Mouse (Mus musculus) kidney, postnatal 0 days (tissue): ENCODE results near the gene Fxyd6. TPM values are rescaled to one million over a fixed set of nuclear protein-coding genes. Genes with fewer than 3 reads are reported as not detected.
A peak's percentile ranks its signal among the peaks of the same experiment; 100 is the strongest.

Experiments used
- ATAC-seq: fragments of 200-750 bp; cut with Nextera tagmentation; replicated peaks from 2 replicates; pipeline ENCODE4 v1.8.0; 2017; ENCODE audit warnings: low read depth, moderate number of reproducible peaks, moderate TSS enrichment, moderate library complexity; ENCODE audit not compliant: low FRiP score
- DNase-seq: peaks from one replicate; pipeline ENCODE4 v3.0.0-alpha.2; 2016; ENCODE audit warnings: low spot score
- H3K27ac ChIP-seq: fragments of 300-500 bp; sonication (generic); 2 replicates; pipeline ENCODE4 v1.5.1; 2014; ENCODE audit warnings: mild to moderate bottlenecking
- H3K27me3 ChIP-seq: fragments of 300-500 bp; sonication (generic); 2 replicates; pipeline ENCODE4 v1.6.1; 2014; ENCODE audit warnings: low read length, mixed read lengths; ENCODE audit not compliant: insufficient read depth
- H3K36me3 ChIP-seq: fragments of 300-500 bp; sonication (generic); 2 replicates; pipeline ENCODE4 v1.6.1; 2014; ENCODE audit warnings: low read length, mixed read lengths; ENCODE audit not compliant: insufficient read depth
- H3K4me1 ChIP-seq: fragments of 300-500 bp; sonication (generic); replicated peaks from 2 replicates; pipeline ENCODE4 v1.6.1; 2014; ENCODE audit warnings: antibody characterized with exemption, low read length, mixed read lengths; ENCODE audit not compliant: insufficient read depth
- H3K4me2 ChIP-seq: fragments of 300-500 bp; sonication (generic); 2 replicates; pipeline ENCODE4 v1.6.1; 2014; ENCODE audit warnings: mild to moderate bottlenecking, low read length, moderate library complexity, mixed read lengths
- H3K4me3 ChIP-seq: fragments of 300-500 bp; sonication (generic); replicated peaks from 2 replicates; pipeline ENCODE4 v1.5.1; 2014; ENCODE audit warnings: low read depth, low read length
- H3K9ac ChIP-seq: fragments of 300-500 bp; sonication (generic); 2 replicates; pipeline ENCODE4 v1.6.1; 2014; ENCODE audit warnings: low read depth, low read length
- H3K9me3 ChIP-seq: fragments of 300-500 bp; sonication (generic); replicated peaks from 2 replicates; pipeline ENCODE4 v1.6.1; 2016; ENCODE audit warnings: low read length, inconsistent platforms, mixed read lengths
- CTCF ChIP-seq: IDR thresholded peaks from 2 replicates; pipeline ENCODE4 v1.5.1; 2016; ENCODE audit warnings: antibody characterized with exemption, low read depth, mild to moderate bottlenecking, moderate library complexity
- WGBS: fragments of 180-500 bp; shearing (Covaris S2); extraction: QIAGEN DNeasy Blood & Tissue Kit; methylation state at CpG from one replicate; pipeline ENCODE4 v1.1.7; 2014; 5-methylcytosine and 5-hydroxymethylcytosine counted together
- polyA plus RNA-seq: library from polyadenylated mRNA; unstranded; fragments of >200 nt; fragmentation: Nextera tagmentation; extraction: Ambion mirVana; gene quantifications from 2 replicates; pipeline ENCODE4 v1.2.1, GENCODE M21; 2015

Fxyd6 gene
- polyA plus RNA-seq, 1 experiment from 2014 or later, result 141 TPM

DNA sequence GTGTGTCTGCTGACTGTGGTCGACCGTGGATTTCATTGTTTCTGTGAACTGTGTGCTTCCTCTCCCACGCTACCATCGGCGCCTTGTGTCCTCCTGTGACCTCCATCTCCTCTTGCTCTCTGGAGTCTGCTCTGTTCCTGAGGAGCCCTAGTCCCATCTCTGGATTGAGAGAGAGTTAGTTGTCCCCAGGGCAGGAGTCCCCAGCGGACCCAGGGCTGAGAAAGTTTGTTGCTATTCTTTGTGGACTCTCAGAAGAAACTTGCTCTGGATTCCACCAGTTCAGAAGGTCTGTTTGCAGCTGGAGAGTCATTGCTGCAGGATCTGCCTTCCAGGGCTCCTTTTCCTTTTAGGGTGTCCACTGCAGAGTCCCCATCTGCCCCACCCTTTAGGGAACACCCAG lies 25.2 kb downstream of the Fxyd6 start:
- no peak for ATAC-seq
- WGBS, result 81% methylated on average over 6 of the region's 6 CpGs
- no peak for TF ChIP-seq CTCF

DNA sequence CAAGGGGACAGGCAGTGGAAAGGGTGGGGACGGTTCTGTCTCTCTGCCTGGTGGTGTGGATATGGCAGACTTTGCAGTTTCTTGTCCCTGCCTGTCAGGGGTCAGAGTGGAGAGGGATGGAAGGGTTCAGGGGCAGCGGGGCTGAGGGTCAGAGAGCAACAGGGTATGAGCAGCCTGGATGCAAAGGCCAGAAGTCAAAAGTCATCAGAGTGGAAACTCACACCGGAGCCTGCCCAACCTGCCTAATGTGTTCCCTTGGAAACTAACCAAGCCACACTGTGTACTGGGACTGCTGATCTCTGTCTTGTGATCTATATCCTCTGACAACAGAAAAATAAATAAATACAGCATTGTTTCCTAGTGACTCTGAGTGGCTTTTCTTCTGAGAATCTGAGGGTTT lies 25.8 kb downstream of the Fxyd6 start:
- no peaks in the 10 kb centered on the region for H3K36me3 ChIP-seq
- no peak overlapping the region for H3K4me3 ChIP-seq
- DNase-seq, result no peak
- H3K4me2 ChIP-seq, result no peak overlapping the region
- no peak for ATAC-seq
- no peak overlapping the region for H3K9ac ChIP-seq
- no peaks in the 10 kb centered on the region for H3K9me3 ChIP-seq
- no peaks in the 10 kb centered on the region for H3K4me1 ChIP-seq
- H3K27ac ChIP-seq, result 0 out of 2 replicates have a peak overlapping the region, but pooled peaks have one; percentile 20
- 43% methylated on average over 3 of the region's 3 CpGs for WGBS
- no peak for TF ChIP-seq CTCF
- no peaks in the 10 kb centered on the region for H3K27me3 ChIP-seq

More for the DNA sequence above, 25.2 kb downstream of the Fxyd6 start:
- H3K4me2 ChIP-seq, result no peak overlapping the region
- no peaks in the 10 kb centered on the region for H3K27me3 ChIP-seq
- H3K27ac ChIP-seq, result no peak overlapping the region
- no peak overlapping the region for H3K4me3 ChIP-seq
- no peak for DNase-seq
- no peaks in the 10 kb centered on the region for H3K4me1 ChIP-seq
- H3K36me3 ChIP-seq, result no peaks in the 10 kb centered on the region
- H3K9me3 ChIP-seq, result no peaks in the 10 kb centered on the region
- no peak overlapping the region for H3K9ac ChIP-seq

DNA sequence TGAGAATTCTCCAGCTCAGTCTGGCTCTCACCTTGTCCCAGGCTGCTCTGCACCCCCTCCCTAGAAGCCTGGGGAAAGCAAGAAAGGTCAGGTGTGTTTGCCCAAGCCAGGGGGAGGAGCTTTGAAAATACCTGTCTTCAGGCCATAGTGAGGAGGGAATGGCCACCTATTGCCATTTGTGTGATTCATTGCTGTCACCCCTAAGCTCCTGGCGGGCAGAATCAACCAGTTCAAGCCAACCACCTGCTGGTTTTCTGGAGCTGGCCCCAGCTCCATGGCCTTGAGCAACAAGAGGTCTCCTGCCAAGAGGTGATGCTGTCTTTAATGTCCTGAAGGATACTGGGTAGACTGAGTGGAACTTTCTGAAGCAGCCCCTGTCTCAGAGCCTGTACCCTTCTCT lies 28.4 kb downstream of the Fxyd6 start:
- ATAC-seq, result 0 out of 2 replicates have a peak, but pooled peaks have one; percentile 2
- Histone ChIP-seq H3K27ac (peak overlapping the region; percentile 32; the same call in 1 of the 2 replicates), H3K36me3 (no peaks in the 10 kb centered on the region), H3K9ac (no peak overlapping the region), H3K9me3 (no peaks in the 10 kb centered on the region), H3K4me2 (no peak overlapping the region), H3K4me3 (no peak overlapping the region), H3K4me1 (no peaks in the 10 kb centered on the region), H3K27me3 (no peaks in the 10 kb centered on the region)
- 54% methylated on average over 1 of the region's 1 CpGs for WGBS
- DNase-seq, result no peak
- TF ChIP-seq CTCF, result no peak

DNA sequence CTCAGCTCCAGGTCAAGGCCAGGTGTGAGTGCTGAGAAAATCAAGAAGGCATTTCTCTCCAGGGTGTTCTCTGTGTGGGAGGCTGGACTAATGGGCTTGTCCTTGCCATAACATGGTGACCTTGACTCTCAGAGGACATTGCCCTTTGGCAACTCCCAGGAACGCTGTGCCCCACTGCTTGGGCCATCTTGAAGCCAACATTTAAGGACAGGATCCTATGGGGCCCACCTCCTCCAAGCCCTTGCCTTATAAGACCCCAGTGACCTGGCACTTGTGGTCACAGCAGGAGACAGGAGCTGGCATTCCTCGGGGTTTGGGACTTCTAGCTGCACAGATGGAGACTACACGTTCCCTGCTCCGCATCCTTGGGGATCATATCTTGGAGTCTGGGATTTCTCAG lies 29.4 kb downstream of the Fxyd6 start, which contains the start of gene Fxyd2:
TSS of gene Fxyd2 (plus strand) at position 236 of the 400 bp plus-strand sequence.
- H3K4me3 ChIP-seq, result no peak within 1 kb of the TSS
- H3K9me3 ChIP-seq, result no peaks in the 10 kb centered on the region
- TF ChIP-seq CTCF, result no peak
- H3K27me3 ChIP-seq, result no peaks in the 10 kb centered on the region
- H3K9ac ChIP-seq, result no peak within 1 kb of the TSS
- ATAC-seq (no peak), DNase-seq (no peak)
- WGBS, result 70% methylated on average over 4 of the region's 4 CpGs
- no peak within 1 kb of the TSS for H3K4me2 ChIP-seq
- peak within 1 kb of the TSS; percentile 62; the same call in 1 of the 2 replicates for H3K27ac ChIP-seq
- no peaks in the 10 kb centered on the region for H3K36me3 ChIP-seq
- no peaks in the 10 kb centered on the region for H3K4me1 ChIP-seq

DNA sequence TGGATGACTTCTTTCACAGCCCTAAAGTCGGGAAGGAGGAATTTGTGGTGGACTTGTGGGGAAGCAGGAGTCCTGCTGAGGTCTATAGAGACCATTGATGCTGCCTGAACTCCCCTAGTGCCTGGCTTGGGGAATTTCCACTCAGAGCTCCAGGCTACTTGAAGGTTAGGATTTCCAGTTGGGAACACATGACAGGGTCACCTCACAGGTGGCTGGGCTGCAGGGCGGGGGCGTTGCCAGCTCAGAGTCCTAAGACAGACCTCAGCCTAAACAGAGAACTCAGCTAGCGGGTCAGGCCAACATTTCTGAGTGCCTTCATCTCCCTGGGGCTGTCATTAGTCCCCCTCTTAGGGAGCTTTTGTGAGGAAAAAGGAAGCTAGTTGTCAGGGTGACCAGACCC lies 31.9 kb downstream of the Fxyd6 start:
- DNase-seq, result peak; percentile 37
- H3K4me2 ChIP-seq, result no peak overlapping the region
- WGBS, result 27% methylated on average over 4 of the region's 4 CpGs
- TF ChIP-seq CTCF, result no peak
- H3K36me3 ChIP-seq, result no peaks in the 10 kb centered on the region
- ATAC-seq, result 0 out of 2 replicates have a peak, but pooled peaks have one; percentile 4
- H3K27me3 ChIP-seq, result no peaks in the 10 kb centered on the region
- H3K4me3 ChIP-seq, result no peak overlapping the region
- no peaks in the 10 kb centered on the region for H3K9me3 ChIP-seq
- no peak overlapping the region for H3K9ac ChIP-seq
- H3K27ac ChIP-seq, result peak overlapping the region; percentile 62
- no peaks in the 10 kb centered on the region for H3K4me1 ChIP-seq

DNA sequence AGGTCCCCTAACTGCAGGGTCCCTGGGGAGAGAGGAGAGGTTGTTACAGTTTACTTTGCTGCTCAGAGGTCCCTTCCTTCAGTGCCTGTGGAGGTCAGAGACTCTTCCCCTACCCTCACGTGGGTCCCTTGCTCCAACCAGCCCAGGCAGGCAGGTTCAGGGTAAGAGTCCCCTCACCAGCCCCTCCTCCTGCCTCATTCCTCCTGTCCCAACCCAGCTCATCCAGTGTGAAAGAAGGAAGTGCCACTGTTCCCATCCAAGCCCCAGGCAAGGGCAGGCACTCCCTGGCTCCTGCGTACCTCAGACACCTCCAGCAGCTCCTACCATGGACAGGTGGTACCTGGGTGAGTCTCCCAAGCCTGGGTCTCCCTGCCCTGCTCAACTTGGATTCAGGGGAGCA lies 33.0 kb downstream of the Fxyd6 start:
- Histone ChIP-seq H3K9ac (peak overlapping the region; percentile 28; the same call in 1 of the 2 replicates), H3K4me3 (peak overlapping the region; percentile 1; the same call in 1 of the 2 replicates), H3K27me3 (no peaks in the 10 kb centered on the region), H3K4me2 (0 out of 2 replicates have a peak overlapping the region, but pooled peaks have one; percentile 24), H3K4me1 (no peaks in the 10 kb centered on the region), H3K36me3 (no peaks in the 10 kb centered on the region), H3K9me3 (no peaks in the 10 kb centered on the region), H3K27ac (peak overlapping the region; percentile 62)
- no peak for TF ChIP-seq CTCF
- peak; percentile 64 for ATAC-seq
- DNase-seq, result no peak
- WGBS, result 36% methylated on average over 2 of the region's 2 CpGs

DNA sequence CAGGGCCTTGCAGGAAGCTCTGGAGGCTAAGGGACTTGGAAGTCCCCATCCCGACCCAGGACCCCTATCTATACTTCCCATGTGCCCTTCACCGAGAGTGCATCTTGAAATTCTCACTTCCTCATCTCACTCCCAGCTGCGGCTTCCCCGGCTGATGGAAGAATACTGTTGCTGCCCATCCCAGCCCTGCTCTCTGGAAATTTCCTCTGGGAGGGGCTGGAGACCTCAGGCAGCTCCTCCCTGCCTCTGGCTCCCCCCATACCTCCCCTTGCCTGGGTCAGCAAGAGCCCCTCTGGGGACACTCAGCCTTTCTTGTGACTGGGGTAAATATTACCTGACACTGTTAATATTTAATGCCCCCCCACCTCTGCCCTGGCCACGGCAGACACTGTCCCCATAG lies 35.7 kb downstream of the Fxyd6 start:
- 38% methylated on average over 5 of the region's 5 CpGs for WGBS
- Histone ChIP-seq H3K9ac (no peak overlapping the region), H3K27ac (peak overlapping the region; percentile 71), H3K4me2 (peak overlapping the region; percentile 50), H3K36me3 (no peaks in the 10 kb centered on the region), H3K4me1 (no peaks in the 10 kb centered on the region), H3K4me3 (peak overlapping the region; percentile 9; the same call in 1 of the 2 replicates), H3K27me3 (no peaks in the 10 kb centered on the region), H3K9me3 (no peaks in the 10 kb centered on the region)
- TF ChIP-seq CTCF, result no peak
- DNase-seq (no peak), ATAC-seq (peak; percentile 57)
